Mouse (Mus musculus): ENCODE results near the gene Cyp4f39.
"Not testable (repeated sequence)": the region's sequence is repeated elsewhere in the genome, so short reads cannot be mapped to it uniquely, and the experiment has no call there.

The Cyp4f39 gene

GRCm38 (mm10) chr17:32474954-32475560, 22.5 kb downstream of the Cyp4f39 start:
- no peak for DNase-seq (ENCODE audit: low read depth, low spot score)

GRCm38 (mm10) chr17:32477204-32477603, 24.7 kb downstream of the Cyp4f39 start:
- no peak for DNase-seq (ENCODE audit: low read depth, low spot score)

DNA sequence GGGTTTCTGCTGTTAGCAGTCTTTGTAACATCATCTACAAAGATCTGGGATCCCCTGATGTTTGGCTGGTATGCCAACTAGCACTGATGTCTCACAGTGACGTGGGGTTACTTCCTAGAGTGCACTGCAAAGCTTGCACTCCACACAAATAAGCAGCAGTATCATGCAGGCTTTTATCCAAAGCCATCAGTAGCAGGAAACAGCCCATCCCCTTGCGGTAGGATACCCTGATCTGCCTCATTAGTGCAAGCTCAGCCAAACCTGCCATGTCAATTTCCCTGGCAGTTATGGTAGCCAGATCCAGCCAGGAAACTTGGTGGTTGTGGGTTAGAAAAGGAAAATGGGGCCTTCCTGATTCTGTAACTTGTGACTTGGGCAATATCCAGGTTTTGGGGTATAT, 26.2 kb downstream of the Cyp4f39 start:
- no peak for DNase-seq (ENCODE audit: low read depth, low spot score)

- DNase-seq (ENCODE audit: low read depth, low spot score): no peak
Observed at GRCm38 (mm10) chr17:32479554-32480506, 27.3 kb downstream of the Cyp4f39 start.

DNA sequence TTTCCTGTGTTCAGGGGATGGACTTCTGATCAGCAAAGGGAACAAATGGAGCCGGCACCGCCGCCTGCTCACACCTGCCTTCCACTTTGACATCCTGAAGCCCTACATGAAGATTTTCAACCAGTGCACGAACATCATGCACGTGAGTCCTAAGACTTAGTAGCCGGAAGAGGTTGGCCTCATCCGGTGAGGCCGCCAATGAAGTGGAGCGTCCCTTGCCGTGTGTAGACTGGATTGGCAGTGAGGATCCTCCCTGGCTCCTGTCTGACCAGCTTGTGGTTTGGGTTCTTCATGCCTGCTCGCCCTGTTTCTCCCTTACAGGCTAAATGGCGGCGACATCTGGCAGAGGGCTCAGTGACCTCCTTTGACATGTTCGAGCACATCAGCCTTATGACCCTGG, 29.2 kb downstream of the Cyp4f39 start:
- DNase-seq (ENCODE audit: low read depth, low spot score): no peak

- DNase-seq (ENCODE audit: low read depth, low spot score): no peak
Observed at GRCm38 (mm10) chr17:32483200-32483599, 30.7 kb downstream of the Cyp4f39 start.

DNA sequence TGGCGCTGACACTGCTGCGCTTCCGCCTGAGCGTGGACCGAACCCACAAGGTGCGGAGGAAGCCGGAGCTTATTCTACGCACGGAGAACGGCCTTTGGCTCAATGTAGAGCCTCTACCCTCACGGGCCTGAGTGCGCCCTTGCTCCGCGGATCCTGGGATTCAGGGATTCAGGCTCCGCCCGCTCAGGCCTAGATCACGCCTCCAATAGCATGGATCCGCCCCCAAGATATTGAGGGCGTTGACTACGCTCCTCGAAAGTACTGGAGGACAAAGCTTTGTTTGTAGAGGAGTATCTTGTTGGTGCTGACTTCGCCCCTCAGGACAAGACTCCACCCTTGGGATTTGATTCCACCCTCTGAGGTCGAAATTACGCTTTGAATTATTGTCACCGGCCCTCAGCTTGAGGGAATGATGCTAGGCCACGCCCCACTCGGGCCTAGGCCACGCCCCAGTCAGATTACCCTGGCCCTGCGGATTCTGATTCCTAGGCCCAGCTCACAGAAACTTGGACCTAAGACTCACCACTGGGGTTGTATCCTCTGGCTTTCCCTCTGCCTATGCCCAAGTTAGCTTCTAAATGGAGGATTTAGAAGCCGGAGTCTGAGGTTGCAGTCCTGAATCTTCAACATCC, 39.9 kb downstream of the Cyp4f39 start:
- DNase-seq (ENCODE audit: low read depth, low spot score): no peak

GRCm38 (mm10) chr17:32494601-32495000, 42.1 kb downstream of the Cyp4f39 start:
- DNase-seq (ENCODE audit: low read depth, low spot score): peak; percentile 59

DNA sequence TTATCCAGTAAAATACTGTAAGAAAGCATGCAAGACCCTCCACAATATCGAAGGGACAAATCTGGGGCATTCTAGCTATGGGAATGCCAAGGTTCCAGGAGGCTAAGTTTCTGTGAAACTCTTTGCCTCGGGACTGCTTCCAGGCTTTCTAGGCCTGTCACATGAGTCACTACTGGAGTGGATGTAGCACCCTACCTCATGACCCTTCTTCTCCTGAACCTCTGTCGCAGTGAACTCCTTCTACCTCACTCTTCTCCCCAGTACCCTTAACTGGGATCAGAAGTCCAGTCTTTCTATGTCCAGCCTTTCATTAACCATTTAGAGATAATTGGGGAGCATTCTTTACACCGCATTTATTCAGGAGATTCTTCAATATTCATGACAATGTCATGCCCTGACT, 48.0 kb downstream of the Cyp4f39 start:
- DNase-seq (ENCODE audit: low read depth, low spot score): not testable (repeated sequence)

DNA sequence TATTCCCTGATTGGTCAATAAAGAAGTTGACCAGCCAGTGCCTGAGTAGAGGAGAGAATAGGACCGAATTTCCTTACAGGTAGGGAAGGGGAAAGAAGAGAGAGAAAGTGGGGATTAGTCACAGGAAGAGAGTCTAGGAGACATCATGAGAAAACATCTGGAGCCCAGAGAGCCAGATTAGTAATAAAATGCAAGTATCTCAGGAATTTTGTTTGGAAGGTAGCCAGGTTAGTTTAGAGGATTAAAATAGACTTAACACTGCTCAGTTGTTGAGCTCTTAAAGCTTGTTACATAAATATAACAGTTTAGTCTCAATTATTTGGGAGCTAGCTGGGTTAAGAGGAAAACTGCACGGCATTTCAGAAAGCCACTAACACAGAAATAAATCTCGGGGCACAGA, 48.5 kb downstream of the Cyp4f39 start:
- no peak for DNase-seq (ENCODE audit: low read depth, low spot score)

GRCm38 (mm10) chr17:32503111-32503510, 50.6 kb downstream of the Cyp4f39 start:
- no peak for DNase-seq (ENCODE audit: low read depth, low spot score)

GRCm38 (mm10) chr17:32505851-32506728, 53.6 kb downstream of the Cyp4f39 start, which contains the start of gene Cyp4f17:
TSS of gene Cyp4f17 (plus strand) at chr17:32506050.
- DNase-seq (ENCODE audit: low read depth, low spot score): peak; percentile 46

GRCm38 (mm10) chr17:32506729-32507245, 54.3 kb downstream of the Cyp4f39 start:
- DNase-seq (ENCODE audit: low read depth, low spot score): no peak

DNA sequence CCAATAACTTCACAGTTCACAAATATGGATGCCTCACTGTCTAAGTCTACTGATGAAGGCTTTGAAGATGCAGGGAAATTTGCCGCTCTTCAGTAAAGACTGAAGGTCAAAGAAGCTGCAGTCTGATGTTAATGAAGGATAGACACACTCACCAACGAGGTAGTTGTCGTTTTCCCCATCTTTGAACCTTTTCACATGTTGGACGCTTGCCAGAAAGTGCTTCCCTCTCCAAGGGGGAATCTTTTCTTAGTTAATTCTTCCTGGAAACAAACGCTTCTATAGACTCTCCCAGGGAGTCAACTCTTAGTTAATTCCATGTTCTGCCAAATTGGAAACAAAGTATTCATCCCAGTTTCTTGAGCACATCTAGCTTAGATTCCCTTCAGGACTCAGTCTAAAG, 63.6 kb downstream of the Cyp4f39 start:
- no peak for DNase-seq (ENCODE audit: low read depth, low spot score)

DNA sequence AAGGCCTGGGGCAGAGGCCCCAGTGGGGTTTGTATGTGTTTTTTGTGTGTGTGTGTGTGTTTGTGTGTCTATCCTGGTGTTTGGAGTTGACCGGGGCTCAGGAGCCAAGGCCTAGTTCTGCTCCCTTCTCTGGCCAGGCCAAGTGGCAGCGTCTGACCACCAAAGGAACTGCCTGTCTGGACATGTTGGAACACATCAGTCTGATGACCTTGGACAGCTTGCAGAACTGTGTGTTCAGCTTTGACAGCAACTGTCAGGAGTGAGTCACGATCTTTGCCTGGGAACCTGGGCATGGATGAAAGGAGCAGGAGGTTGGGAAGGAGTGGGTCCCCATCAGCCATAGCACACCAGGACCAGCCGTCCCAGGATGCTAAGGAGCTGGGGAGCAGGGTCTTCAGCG, 69.5 kb downstream of the Cyp4f39 start:
- DNase-seq (ENCODE audit: low read depth, low spot score): no peak

DNA sequence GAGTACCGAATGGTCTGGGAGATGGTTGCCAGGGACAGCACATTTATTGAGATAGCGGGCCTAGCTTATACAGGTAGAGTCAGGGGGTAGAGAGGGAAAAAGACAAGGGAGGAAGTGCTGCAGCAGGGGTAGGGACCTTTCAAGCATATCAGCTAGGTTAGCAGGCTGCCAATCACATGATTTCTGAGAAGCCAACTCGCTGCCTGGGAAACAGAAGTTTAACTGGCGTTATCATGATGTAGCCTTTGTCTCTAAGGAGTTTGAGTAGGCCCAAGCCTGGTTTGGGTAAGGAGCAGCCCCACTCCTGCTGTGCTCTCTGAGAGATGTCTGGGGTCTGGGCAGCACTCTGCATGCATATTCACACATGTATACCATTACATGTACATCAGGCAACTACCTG, 69.9 kb downstream of the Cyp4f39 start:
- DNase-seq (ENCODE audit: low read depth, low spot score): no peak

- DNase-seq (ENCODE audit: low read depth, low spot score): no peak
Observed at GRCm38 (mm10) chr17:32522816-32523215, 70.3 kb downstream of the Cyp4f39 start.

DNA sequence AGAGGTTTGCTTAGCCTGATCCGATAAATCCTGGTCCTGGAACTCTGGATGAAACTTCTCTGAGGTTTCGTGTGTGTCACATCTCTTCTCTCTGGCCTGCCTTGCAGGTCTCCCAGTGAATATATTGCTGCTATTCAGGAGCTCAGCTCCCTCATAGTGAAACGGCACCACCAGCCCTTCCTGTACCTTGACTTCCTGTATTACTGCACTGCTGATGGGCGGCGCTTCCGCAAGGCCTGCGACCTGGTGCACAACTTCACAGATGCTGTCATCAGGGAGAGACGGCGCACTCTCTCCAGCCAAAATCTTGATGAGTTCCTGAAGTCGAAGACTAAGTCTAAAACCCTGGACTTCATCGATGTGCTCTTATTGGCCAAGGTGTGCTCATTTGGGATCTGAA, 71.4 kb downstream of the Cyp4f39 start:
- no peak for DNase-seq (ENCODE audit: low read depth, low spot score)

DNA sequence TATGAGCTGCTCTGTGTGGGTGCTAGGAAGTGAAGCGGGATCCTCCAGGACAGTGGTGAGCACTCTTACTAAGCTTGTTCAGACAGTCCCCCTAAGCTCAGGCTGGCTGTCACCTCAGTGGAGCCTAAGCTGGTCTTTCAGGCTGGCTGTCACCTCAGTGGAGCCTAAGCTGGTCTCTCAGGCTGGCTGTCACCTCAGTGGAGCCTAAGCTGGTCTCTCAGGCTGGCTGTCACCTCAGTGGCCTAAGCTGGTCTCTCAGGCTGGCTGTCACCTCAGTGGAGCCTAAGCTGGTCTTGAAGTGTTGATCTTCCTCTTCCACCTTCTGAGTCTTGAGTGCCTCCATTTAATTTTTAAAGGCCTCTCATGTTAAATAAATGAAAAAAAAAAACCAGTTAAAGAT, 73.8 kb downstream of the Cyp4f39 start:
- not testable (repeated sequence) for DNase-seq (ENCODE audit: low read depth, low spot score)

- no peak for DNase-seq (ENCODE audit: low read depth, low spot score)
Observed at GRCm38 (mm10) chr17:32527748-32528147, 75.2 kb downstream of the Cyp4f39 start.

Measured in embryo, embryonic 11.5 days (tissue).